Mouse (Mus musculus) 3134 (cell line): ENCODE data around the gene Lrcol1.

ENCODE experiments used
- DNase-seq: peaks from one replicate; pipeline ENCODE4 v3.0.0-alpha.2; 2011; ENCODE audit warnings: low spot score; ENCODE audit not compliant: insufficient read length; ENCODE audit errors: extremely low read depth

The Lrcol1 gene

DNA sequence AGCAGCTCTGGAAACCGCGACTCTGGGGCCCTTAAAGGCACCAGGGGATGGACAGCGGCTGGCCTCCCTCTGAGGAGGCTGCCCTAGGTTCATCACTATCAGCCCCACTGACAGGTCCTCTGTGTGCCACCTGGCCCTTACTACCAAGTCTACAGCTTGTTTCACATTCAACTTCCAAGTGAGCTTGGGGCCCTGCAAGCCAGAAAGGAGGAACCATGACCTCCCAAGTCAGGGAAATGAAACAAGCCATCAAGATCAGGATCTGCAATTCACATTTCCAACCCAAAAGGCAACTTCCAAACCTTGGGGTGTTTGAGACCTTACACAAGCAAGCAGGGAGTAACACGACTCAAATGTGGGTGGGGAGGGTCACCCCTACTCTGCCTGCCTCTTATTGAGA is 40.7 kb downstream of the Lrcol1 start:
- no peak for DNase-seq

DNA sequence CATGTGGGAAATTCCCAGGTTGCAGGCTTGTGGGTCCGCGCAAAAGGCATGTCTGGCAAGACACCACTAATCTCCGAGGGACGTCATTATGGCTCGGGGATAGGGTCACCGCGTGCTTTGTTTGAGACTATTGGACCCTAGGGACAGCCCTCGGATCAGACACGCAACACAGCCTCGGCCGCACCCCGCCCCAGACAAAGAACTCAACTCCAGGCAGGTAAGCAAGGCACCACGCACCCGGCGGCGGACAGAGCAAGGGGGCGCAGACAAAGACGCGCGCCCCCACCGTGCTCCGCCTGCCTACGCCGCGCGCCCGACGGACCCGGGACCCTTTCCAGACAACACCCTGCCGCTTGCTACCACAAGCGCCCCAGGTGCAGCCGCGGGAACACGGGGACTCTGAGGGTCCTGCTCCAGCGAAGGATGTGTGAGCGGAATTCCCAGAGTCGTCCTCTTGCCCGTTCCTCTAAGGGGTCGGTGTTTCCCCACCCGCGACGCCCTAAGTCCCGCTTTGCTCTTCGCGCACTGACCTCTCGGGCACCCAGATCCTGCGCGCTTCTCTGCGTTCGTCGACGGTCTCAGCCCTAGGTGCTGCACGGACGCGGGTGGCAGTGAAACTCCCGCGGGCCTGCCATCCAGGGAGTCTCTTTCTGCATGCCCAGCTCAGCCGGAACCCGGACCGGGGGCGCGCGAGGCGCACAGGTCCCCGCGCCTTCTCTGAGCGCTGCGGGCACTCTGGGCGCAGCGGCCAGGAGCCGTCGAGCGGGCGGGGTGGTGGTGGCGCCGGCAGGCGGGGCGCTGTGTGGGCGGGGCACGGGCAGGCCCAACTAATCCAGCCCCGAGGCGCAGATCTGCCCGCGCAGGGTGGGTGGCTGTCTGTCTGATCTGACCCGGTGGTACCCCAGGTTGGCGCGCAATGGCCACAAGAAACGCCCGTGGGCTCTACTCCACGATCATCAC is 42.1 kb downstream of the Lrcol1 start:
- no peak for DNase-seq

DNA sequence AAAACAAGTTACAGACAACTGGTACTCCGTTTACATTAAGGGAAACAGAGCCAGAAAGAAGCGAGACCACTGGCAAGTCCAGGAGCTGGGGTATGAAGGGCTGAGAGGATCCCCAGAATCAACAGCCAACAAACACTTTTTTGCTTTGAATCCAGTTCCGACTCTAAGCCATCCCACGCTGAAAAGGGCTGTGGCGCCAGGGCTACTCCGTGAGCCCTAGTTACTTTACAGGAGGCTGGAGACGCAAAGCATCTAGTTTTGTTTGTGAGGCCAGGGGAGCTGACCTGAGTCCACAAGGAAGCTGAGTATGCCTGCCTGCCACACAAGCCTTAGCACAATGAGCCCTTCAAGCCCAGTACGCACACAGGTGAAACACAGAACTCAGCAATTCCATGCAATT is 42.8 kb downstream of the Lrcol1 start:
- DNase-seq: no peak

DNA sequence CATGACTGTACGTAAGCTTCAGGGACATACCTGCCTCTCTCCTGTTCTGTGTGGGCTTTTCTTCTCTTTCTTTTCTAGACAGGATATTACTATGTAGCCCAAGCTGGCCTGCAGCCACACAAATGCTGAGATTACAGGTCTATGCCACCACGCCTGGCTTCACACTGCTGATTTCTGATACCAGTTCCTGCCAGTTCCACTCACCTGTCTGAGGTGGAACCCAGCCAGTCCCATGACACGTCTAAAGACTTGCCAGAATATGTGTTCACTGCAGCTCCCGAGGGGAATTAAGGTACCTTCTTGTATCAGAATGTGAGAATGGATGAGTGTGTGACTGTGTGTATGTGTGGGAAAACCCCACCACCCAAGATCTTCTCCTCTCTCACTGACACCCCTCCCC is 46.1 kb downstream of the Lrcol1 start:
- no peak for DNase-seq

DNA sequence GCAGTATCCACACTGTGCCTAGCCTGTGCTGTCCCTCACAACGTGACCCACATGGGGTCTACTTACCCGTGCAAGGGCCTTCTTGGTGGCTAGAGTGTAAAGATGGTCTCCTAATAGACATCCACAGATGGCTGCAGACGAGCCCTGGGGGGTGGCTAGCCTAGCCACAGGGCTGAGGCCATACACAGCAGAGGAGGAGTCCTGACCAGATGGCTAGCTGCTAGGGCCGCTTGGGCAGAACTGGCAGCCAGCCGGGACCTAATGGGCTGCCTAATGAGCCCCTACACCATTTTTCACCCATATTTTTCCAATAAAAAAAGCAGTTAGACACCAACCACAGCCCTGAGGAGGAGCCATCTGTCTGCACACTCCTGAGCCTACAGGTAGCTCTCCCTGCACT is 48.2 kb downstream of the Lrcol1 start:
- no peak for DNase-seq

DNA sequence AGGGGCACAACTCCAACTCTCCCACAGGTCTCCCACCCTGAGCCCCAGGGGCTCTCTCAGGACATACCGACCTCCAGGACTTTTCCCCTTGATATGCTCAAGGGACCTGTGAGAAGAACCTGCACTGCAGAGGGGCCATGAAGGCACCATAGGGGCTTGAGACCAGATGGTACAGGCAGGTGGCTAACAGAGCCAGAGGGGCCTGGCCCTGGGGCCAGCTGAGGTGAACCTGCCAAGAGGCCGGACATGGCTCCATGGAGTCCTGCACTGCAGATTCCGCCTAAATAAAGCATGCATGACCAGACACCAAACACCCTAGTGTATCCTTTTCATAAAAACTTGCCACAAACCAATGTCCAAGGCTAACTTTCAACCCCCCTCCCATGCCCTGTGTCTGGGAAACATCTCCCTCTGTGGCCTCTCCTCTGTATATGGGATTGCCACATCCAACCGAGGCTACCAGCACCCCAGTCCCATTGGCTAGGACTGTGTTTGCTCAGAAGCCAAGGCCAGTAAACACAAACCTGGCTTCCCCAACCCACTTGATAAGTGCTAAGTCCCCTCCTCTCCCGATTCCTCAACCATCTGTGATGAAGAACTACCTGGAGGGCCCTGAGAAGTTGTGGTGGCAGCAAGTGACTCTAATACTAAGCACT is 50.6 kb downstream of the Lrcol1 start:
- DNase-seq: no peak

DNA sequence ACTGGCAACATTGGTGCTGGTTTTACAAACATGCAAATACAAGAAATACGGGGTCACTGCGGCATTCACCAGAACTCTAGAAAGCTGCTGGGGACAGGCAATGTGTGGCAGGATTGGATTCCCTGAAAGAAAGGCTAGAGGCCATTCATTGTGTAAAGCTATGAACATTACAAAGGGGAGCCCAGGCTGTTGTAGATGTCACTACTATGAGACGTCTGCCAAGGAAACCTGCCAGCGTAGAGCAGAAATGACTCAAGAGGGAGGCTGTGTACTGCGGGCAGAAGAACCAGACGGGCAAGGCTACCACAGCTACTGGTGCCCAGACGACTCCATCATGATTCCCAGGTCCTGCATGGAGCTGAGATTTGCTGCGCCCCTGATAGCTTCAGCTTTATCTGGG is 56.6 kb downstream of the Lrcol1 start:
- no peak for DNase-seq

DNA sequence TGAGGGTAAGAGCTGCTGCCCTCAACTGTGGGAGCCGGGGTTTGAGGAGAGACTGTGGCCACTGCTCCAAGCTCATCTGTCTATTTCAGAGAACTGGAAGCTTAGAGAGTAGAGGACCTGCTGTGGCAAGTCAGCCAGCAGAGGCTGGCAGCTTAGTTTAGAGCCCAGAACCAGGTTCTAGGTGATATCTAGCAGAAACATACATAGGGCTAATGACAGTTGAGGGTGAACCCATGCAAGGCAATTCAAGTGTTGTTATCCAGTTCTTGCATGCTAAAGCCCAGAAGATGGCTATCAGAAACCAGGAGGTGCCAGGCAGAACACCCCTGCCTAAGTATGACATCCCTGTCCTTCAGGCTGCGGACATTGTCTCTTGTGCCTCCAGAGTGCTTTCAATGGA is 58.0 kb downstream of the Lrcol1 start:
- DNase-seq: no peak

DNA sequence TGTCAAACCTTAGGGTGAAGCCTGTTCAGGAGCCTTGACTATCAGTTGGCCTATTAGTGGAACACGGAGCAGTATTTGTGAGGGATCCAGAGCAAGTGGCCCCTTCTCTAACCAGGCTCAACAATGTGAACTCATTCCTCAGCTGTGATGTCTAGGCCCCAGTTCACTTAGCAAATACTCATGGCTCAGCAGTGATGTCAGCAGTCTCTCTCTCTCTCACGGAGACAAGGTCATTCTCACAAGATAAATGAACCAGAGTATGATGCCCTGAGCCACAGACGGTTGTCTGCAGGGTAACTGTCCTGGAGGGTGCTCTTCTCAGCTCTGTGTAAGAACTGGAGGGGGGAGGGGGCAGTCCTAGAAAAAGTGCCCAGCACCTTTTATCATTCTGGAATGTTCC is 59.4 kb downstream of the Lrcol1 start:
- no peak for DNase-seq
